In the genomic region with DNA sequence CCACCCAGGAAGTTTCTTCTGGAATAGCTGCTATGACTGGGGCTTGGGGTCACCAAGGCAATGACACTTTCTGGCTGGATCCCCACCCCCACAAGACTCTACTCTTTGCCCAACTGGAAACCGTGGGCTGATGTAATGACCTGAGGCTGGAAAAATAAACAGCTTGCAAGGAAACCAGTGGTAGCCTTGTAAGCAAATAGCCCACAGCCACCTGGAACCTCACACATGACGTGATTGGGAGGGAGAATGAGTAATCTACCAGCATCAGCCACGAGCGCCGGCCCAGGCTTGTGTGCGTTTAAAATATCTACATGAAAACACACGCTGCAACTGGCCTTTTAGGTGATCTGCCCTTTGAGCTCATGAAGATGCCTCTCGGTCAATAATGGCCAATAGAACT, we compare ENCODE assay signal across 22 mouse cellular contexts.
"Had no signal": no experiment of that assay in that cellular context is flagged by ENCODE, and none has a peak within 500 bp of the region (broad histone marks: within the 10 kb centered on the region; RNA-seq: fewer than 3 reads in every experiment).

No protein-coding gene starts in this region.

- H3K9me3 ChIP-seq: limb, embryonic 10.5 days; limb, embryonic 13.5 days; liver, embryonic 12.5 days; liver, embryonic 15.5 days; neural tube, embryonic 13.5 days; stomach, embryonic 15.5 days had no signal

- H3K27me3 ChIP-seq: limb, embryonic 13.5 days; liver, embryonic 12.5 days; liver, embryonic 15.5 days; neural tube, embryonic 13.5 days; stomach, embryonic 15.5 days had no signal

- H3K4me2 ChIP-seq: limb, embryonic 13.5 days; liver, embryonic 12.5 days; liver, embryonic 15.5 days; midbrain, embryonic 11.5 days; neural tube, embryonic 13.5 days; stomach, embryonic 15.5 days had no signal

- H3K9ac ChIP-seq: limb, embryonic 13.5 days; liver, embryonic 12.5 days; liver, embryonic 15.5 days; neural tube, embryonic 13.5 days; stomach, embryonic 15.5 days had no signal

- H3K36me3 ChIP-seq: limb, embryonic 13.5 days; liver, embryonic 12.5 days; liver, embryonic 15.5 days; neural tube, embryonic 13.5 days; stomach, embryonic 15.5 days had no signal

- H3K27ac ChIP-seq: kidney, postnatal 0 days; layer of hippocampus, adult 2 months; limb, embryonic 10.5 days; limb, embryonic 13.5 days; liver, embryonic 12.5 days; liver, embryonic 15.5 days; neural tube, embryonic 13.5 days; stomach, embryonic 15.5 days had no signal

- H3K4me1 ChIP-seq: limb, embryonic 13.5 days; liver, embryonic 12.5 days; neural tube, embryonic 13.5 days; stomach, embryonic 15.5 days had no signal

- H3K4me3 ChIP-seq: layer of hippocampus, adult 2 months; limb, embryonic 10.5 days; limb, embryonic 13.5 days; liver, embryonic 12.5 days; liver, embryonic 15.5 days; neural tube, embryonic 13.5 days; stomach, embryonic 15.5 days had no signal

- DNase-seq: kidney, adult 2 months; kidney, postnatal 25 days; layer of hippocampus, adult 9-11 months; lung, adult 2 months; lung, postnatal 14 days; lung, postnatal 4 days; midbrain, embryonic 14.5 days; retina, postnatal 1 day; right cerebral cortex, postnatal 25 days; spleen, adult 18-20 months; thymus, adult 2 months; thymus, postnatal 14 days; thymus, postnatal 4 days had no signal

- ATAC-seq: liver, embryonic 12.5 days had no signal
